ENCODE assay signal across 8 mouse cellular contexts in genomic region chr3:96245003-96245886, GRCm38 (mm10). TPM values are rescaled to one million over a fixed set of nuclear protein-coding genes. Genes with fewer than 3 reads are reported as not detected.
DNase-seq lines count a peak whose midpoint lies in the region; ATAC-seq lines count a peak whose summit lies in the region.
"Not testable (repeated sequence)": the region's sequence is repeated elsewhere in the genome, so short reads cannot be mapped to it uniquely, and the experiment has no call there.

Hist2h2aa1 (plus strand) TSS chr3:96245497.

- peak within 1 kb of the TSS; percentile 79 for H3K9ac ChIP-seq in heart, embryonic 11.5 days (ENCODE audit: low read depth, low read length)
- peak within 1 kb of the TSS; percentile 87 for H3K9ac ChIP-seq in kidney, embryonic 16.5 days (replicated peaks; ENCODE audit: low read length)

- peak within 1 kb of the TSS; percentile 94 for H3K27ac ChIP-seq in heart, embryonic 11.5 days (ENCODE audit: low read depth, low read length)
- H3K27ac ChIP-seq in kidney, embryonic 16.5 days (ENCODE audit: low read length) = peak within 1 kb of the TSS; percentile 99

- ATAC-seq in erythroblast, adult 5-6 weeks (replicated peaks; ENCODE audit: low FRiP score, poor library complexity, severe bottlenecking) = peak; percentile 65
- peak; percentile 87 for ATAC-seq in heart, embryonic 11.5 days (replicated peaks; ENCODE audit: insufficient number of reproducible peaks, low FRiP score, low TSS enrichment)
- peak; percentile 87 for ATAC-seq in kidney, embryonic 16.5 days (ENCODE audit: low FRiP score, low TSS enrichment)

- H3K27me3 ChIP-seq in heart, embryonic 11.5 days (ENCODE audit: control insufficient read depth, insufficient read depth, low read length); kidney, embryonic 16.5 days (ENCODE audit: insufficient read depth, low read length): not testable (repeated sequence)

- under 1% methylated on average over 28 of the region's 88 CpGs for WGBS in heart, embryonic 11.5 days (ENCODE audit: insufficient replicate concordance)
- under 1% methylated on average over 23 of the region's 88 CpGs for WGBS in kidney, embryonic 16.5 days

- H3K4me2 ChIP-seq in heart, embryonic 11.5 days = peak within 1 kb of the TSS; percentile 66
- peak within 1 kb of the TSS; percentile 63 for H3K4me2 ChIP-seq in kidney, embryonic 16.5 days (replicated peaks; ENCODE audit: low read depth, low read length)

- not testable (repeated sequence) for H3K9me3 ChIP-seq in heart, embryonic 11.5 days (replicated peaks; ENCODE audit: control insufficient read depth, low read length); kidney, embryonic 16.5 days (ENCODE audit: low read length)

- H3K4me1 ChIP-seq in heart, embryonic 11.5 days (ENCODE audit: control insufficient read depth, insufficient read depth, low read length) = peaks cover 17% of the 10 kb centered on the region
- H3K4me1 ChIP-seq in kidney, embryonic 16.5 days (ENCODE audit: insufficient read depth, low read length) = peaks cover 39% of the 10 kb centered on the region

- H3K4me3 ChIP-seq in heart, embryonic 11.5 days (ENCODE audit: low read depth, low read length) = peak within 1 kb of the TSS; percentile 45
- peak within 1 kb of the TSS; percentile 60 for H3K4me3 ChIP-seq in kidney, embryonic 16.5 days (ENCODE audit: low read length)

- peak; percentile 77 for DNase-seq in 3T3-L1 (ENCODE audit: low read depth, low spot score)
- peak; percentile 53 to 67 for DNase-seq in adrenal gland, postnatal 4 days (ENCODE audit: low spot score in 2 of 2)
- peak; percentile 83 for DNase-seq in liver
- DNase-seq in monocyte, adult 2 months (ENCODE audit: low read depth in 1 of 2, low spot score in 2 of 2) = peak; percentile 75 to 87
- DNase-seq in spleen, postnatal 36 days (ENCODE audit: low spot score in 2 of 2) = peak; percentile 83 to 85

- H3K36me3 ChIP-seq in heart, embryonic 11.5 days (ENCODE audit: control insufficient read depth, insufficient read depth, low read length); kidney, embryonic 16.5 days (ENCODE audit: insufficient read depth, low read length): not testable (repeated sequence)

RNA-seq across cellular contexts. Expression of gene Hist2h2aa1, which starts in this region (rescaled TPM):
- 10 to 100 TPM; 34.3 to 35.1 TPM for total RNA-seq in adrenal gland, postnatal 4 days (2021)
- not detected in 2 replicates for total RNA-seq in erythroblast, adult 5-6 weeks (2015; ENCODE audit: low replicate concordance)
- total RNA-seq in erythroblast, adult 5-6 weeks (2017; ENCODE audit: low replicate concordance) = 1,803 and 3,861 TPM in 2 replicates
- polyA plus RNA-seq in heart, embryonic 11.5 days (2014; fragmentation: Nextera tagmentation; extraction: Ambion mirVana) = 7.9 and 13.4 TPM in 2 replicates
- polyA plus RNA-seq in kidney, embryonic 16.5 days (2015; fragmentation: Nextera tagmentation; extraction: Ambion mirVana) = 12.9 and 14.2 TPM in 2 replicates

Comparison
In these comparisons a context has a peak if more than half of its experiments do, and no peak if none do; other contexts are left out.
1. Peak in every context shown above with its lines: DNase-seq, ATAC-seq, H3K4me3 ChIP-seq and H3K27ac ChIP-seq.